Mouse (Mus musculus): ENCODE data around the gene Kirrel.

Kirrel gene

GRCm38 (mm10) chr3:87167621-87168020, 6.9 kb downstream of the Kirrel start:
- DNase-seq (ENCODE audit: low read depth): no peak

GRCm38 (mm10) chr3:87165291-87165881, 9.2 kb downstream of the Kirrel start:
- no peak for DNase-seq (ENCODE audit: low read depth)

GRCm38 (mm10) chr3:87164099-87164815, 10.3 kb downstream of the Kirrel start:
- no peak for DNase-seq (ENCODE audit: low read depth)

- no peak for DNase-seq (ENCODE audit: low read depth)
Observed at GRCm38 (mm10) chr3:87163116-87163515, 11.4 kb downstream of the Kirrel start.

- no peak for DNase-seq (ENCODE audit: low read depth)
Observed at GRCm38 (mm10) chr3:87162380-87162779, 12.2 kb downstream of the Kirrel start.

- DNase-seq (ENCODE audit: low read depth): no peak
Observed at GRCm38 (mm10) chr3:87161601-87162000, 12.9 kb downstream of the Kirrel start.

- no peak for DNase-seq (ENCODE audit: low read depth)
Observed at GRCm38 (mm10) chr3:87160819-87161509, 13.6 kb downstream of the Kirrel start.

GRCm38 (mm10) chr3:87159190-87159589, 15.4 kb downstream of the Kirrel start:
- no peak for DNase-seq (ENCODE audit: low read depth)

- no peak for DNase-seq (ENCODE audit: low read depth)
Observed at GRCm38 (mm10) chr3:87157767-87158291, 16.7 kb downstream of the Kirrel start.

- DNase-seq (ENCODE audit: low read depth): no peak
Observed at GRCm38 (mm10) chr3:87157297-87157696, 17.2 kb downstream of the Kirrel start.

- DNase-seq (ENCODE audit: low read depth): no peak
Observed at GRCm38 (mm10) chr3:87154398-87155287, 19.9 kb downstream of the Kirrel start.

GRCm38 (mm10) chr3:87153038-87153437, 21.5 kb downstream of the Kirrel start:
- DNase-seq (ENCODE audit: low read depth): no peak

GRCm38 (mm10) chr3:87152111-87152738, 22.3 kb downstream of the Kirrel start:
- no peak for DNase-seq (ENCODE audit: low read depth)

- no peak for DNase-seq (ENCODE audit: low read depth)
Observed at GRCm38 (mm10) chr3:87151294-87151826, 23.2 kb downstream of the Kirrel start.

- no peak for DNase-seq (ENCODE audit: low read depth)
Observed at GRCm38 (mm10) chr3:87150689-87151244, 23.8 kb downstream of the Kirrel start.

GRCm38 (mm10) chr3:87150056-87150688, 24.4 kb downstream of the Kirrel start:
- DNase-seq (ENCODE audit: low read depth): no peak

GRCm38 (mm10) chr3:87149425-87149824, 25.1 kb downstream of the Kirrel start:
- no peak for DNase-seq (ENCODE audit: low read depth)

- no peak for DNase-seq (ENCODE audit: low read depth)
Observed at GRCm38 (mm10) chr3:87144476-87145240, 29.9 kb downstream of the Kirrel start.

- no peak for DNase-seq (ENCODE audit: low read depth)
Observed at GRCm38 (mm10) chr3:87140284-87140683, 34.3 kb downstream of the Kirrel start.

GRCm38 (mm10) chr3:87136782-87137181, 37.8 kb downstream of the Kirrel start:
- DNase-seq (ENCODE audit: low read depth): no peak
